Mouse (Mus musculus) CH12.LX (cell line): ENCODE data around the gene Fev.

ENCODE experiments used
- CHD1 ChIP-seq: IDR thresholded peaks from 2 replicates; pipeline ENCODE4 v1.6.1; 2012; ENCODE audit warnings: low read depth, low read length, improper control_type of control experiment, inconsistent platforms
- CTCF ChIP-seq, 2 experiments: IDR thresholded peaks in 1 of 2; conservative IDR thresholded peaks in 1 of 2; 2 replicates each; pipeline ENCODE4 v1.5.1; 2011 to 2012; ENCODE audit warnings: low read depth in 2 of 2, low read length in 2 of 2, improper control_type of control experiment in 1 of 2, inconsistent platforms in 1 of 2, mild to moderate bottlenecking in 1 of 2, moderate library complexity in 1 of 2
- HCFC1 ChIP-seq: IDR thresholded peaks from 2 replicates; pipeline ENCODE4 v1.6.1; 2012; ENCODE audit warnings: low read depth, mild to moderate bottlenecking, inconsistent platforms, low read length, improper control_type of control experiment
- MAZ ChIP-seq: IDR thresholded peaks from 2 replicates; pipeline ENCODE4 v1.6.1; 2012; ENCODE audit warnings: low read depth, mild to moderate bottlenecking, inconsistent platforms, low read length, improper control_type of control experiment, moderate library complexity
- POLR2A ChIP-seq: IDR thresholded peaks from 2 replicates; pipeline ENCODE4 v1.6.1; 2011; ENCODE audit warnings: low read depth, mild to moderate bottlenecking, improper control_type of control experiment, low read length
- RAD21 ChIP-seq: IDR thresholded peaks from 2 replicates; pipeline ENCODE4 v1.6.1; 2011; ENCODE audit warnings: low read depth, mild to moderate bottlenecking, low read length, improper control_type of control experiment, moderate library complexity

GRCm38 (mm10) chr1:74891513-74891912, 6.3 kb upstream of the Fev start:
- no peak for TF ChIP-seq POLR2A
- TF ChIP-seq CTCF (conservative IDR thresholded peaks at IDR 0.05 in 1 of 2, IDR thresholded peaks at IDR 0.05 in 1 of 2; ENCODE audit: low read depth in 2 of 2, low read length in 2 of 2): no peak
- TF ChIP-seq CHD1: no peak
- TF ChIP-seq HCFC1: no peak
- TF ChIP-seq RAD21: no peak
- TF ChIP-seq MAZ: no peak
